Mouse (Mus musculus) bone marrow macrophage, adult 2 months (primary cell): ENCODE measurements at regions not wholly inside any gene's neighbourhood (a gene's known extent, or its start where the extent isn't known, plus 50 kb on each side); places are given as distances from the start of the nearest gene placed in this dataset.

ENCODE experiments used
- CTCF ChIP-seq: IDR thresholded peaks from 2 replicates; pipeline ENCODE4 v1.5.1; 2012; ENCODE audit warnings: low read depth, mild to moderate bottlenecking, low read length, moderate library complexity
- POLR2A ChIP-seq: IDR thresholded peaks from 2 replicates; pipeline ENCODE4 v1.6.1; 2012; ENCODE audit warnings: mild to moderate bottlenecking, low read depth, low read length, borderline replicate concordance

GRCm38 (mm10) chr16:93359772-93360171 is 244.1 kb downstream of the Setd4 start:
- TF ChIP-seq CTCF (no peak), POLR2A (no peak)
